Mouse (Mus musculus) midbrain, embryonic 13.5 days (tissue): ENCODE measurements around the gene Hnrnpa1. TPM values are rescaled to one million over a fixed set of nuclear protein-coding genes. Genes with fewer than 3 reads are reported as not detected.
A peak's percentile ranks its signal among the peaks of the same experiment; 100 is the strongest.
"Not testable (repeated sequence)": the region's sequence is repeated elsewhere in the genome, so short reads cannot be mapped to it uniquely, and the experiment has no call there.

Experiments used
- ATAC-seq: fragments of 200-750 bp; cut with Nextera tagmentation; 2 replicates; pipeline ENCODE4 v1.8.0; 2017; ENCODE audit warnings: mild to moderate bottlenecking, moderate TSS enrichment, moderate library complexity
- H3K27ac ChIP-seq: fragments of 300-500 bp; sonication (generic); 2 replicates; pipeline ENCODE4 v1.5.1; 2015; ENCODE audit warnings: inconsistent platforms, mild to moderate bottlenecking, moderate library complexity
- H3K27me3 ChIP-seq: fragments of 300-500 bp; sonication (generic); 2 replicates; pipeline ENCODE4 v1.6.1; 2015; ENCODE audit warnings: mild to moderate bottlenecking, inconsistent platforms
- H3K36me3 ChIP-seq: fragments of 300-500 bp; sonication (generic); 2 replicates; pipeline ENCODE4 v1.6.1; 2015; ENCODE audit warnings: mild to moderate bottlenecking, inconsistent platforms
- H3K4me1 ChIP-seq: fragments of 300-500 bp; sonication (generic); replicated peaks from 2 replicates; pipeline ENCODE4 v1.6.1; 2015; ENCODE audit warnings: inconsistent platforms
- H3K4me2 ChIP-seq: fragments of 300-500 bp; sonication (generic); replicated peaks from 2 replicates; pipeline ENCODE4 v1.6.1; 2015; ENCODE audit warnings: moderate library complexity, mild to moderate bottlenecking, inconsistent platforms
- H3K4me3 ChIP-seq: fragments of 300-500 bp; sonication (generic); replicated peaks from 2 replicates; pipeline ENCODE4 v1.5.1; 2015; ENCODE audit warnings: mild to moderate bottlenecking, inconsistent platforms
- H3K9ac ChIP-seq: fragments of 300-500 bp; sonication (generic); replicated peaks from 2 replicates; pipeline ENCODE4 v1.6.1; 2015; ENCODE audit warnings: mild to moderate bottlenecking, inconsistent platforms
- H3K9me3 ChIP-seq: fragments of 300-500 bp; sonication (generic); 2 replicates; pipeline ENCODE4 v1.6.1; 2016; ENCODE audit warnings: mild to moderate bottlenecking, inconsistent platforms
- WGBS: fragments of 180-500 bp; shearing (Covaris S2); methylation state at CpG from one replicate; pipeline ENCODE4 v1.1.7; 2015; 5-methylcytosine and 5-hydroxymethylcytosine counted together
- polyA plus RNA-seq: library from polyadenylated mRNA; unstranded; fragments of >200 nt; fragmentation: Nextera tagmentation; extraction: Ambion mirVana; gene quantifications from 2 replicates; pipeline ENCODE4 v1.2.1, GENCODE M21; 2015

Hnrnpa1 gene
- polyA plus RNA-seq, 1 experiment from 2014 or later = 1,022 TPM

- 82% methylated on average over 6 of the region's 6 CpGs for WGBS
- Histone ChIP-seq H3K4me1 (peaks cover 37% of the 10 kb centered on the region), H3K27ac (no peak overlapping the region), H3K27me3 (no peaks in the 10 kb centered on the region), H3K36me3 (peaks cover 72% of the 10 kb centered on the region), H3K9ac (no peak overlapping the region), H3K4me2 (no peak overlapping the region), H3K9me3 (no peaks in the 10 kb centered on the region), H3K4me3 (no peak overlapping the region)
- no peak for ATAC-seq
These were observed 5.4 kb downstream of the Hnrnpa1 start for GRCm38 (mm10) chr15:103245616-103246015.

- H3K4me1 ChIP-seq = peaks cover 29% of the 10 kb centered on the region
- H3K27me3 ChIP-seq = no peaks in the 10 kb centered on the region
- peaks cover 61% of the 10 kb centered on the region for H3K36me3 ChIP-seq
- H3K4me3 ChIP-seq = no peak overlapping the region
- no peaks in the 10 kb centered on the region for H3K9me3 ChIP-seq
- H3K4me2 ChIP-seq = no peak overlapping the region
- no peak for ATAC-seq
- H3K27ac ChIP-seq = no peak overlapping the region
- 91% methylated on average over 9 of the region's 9 CpGs for WGBS
- no peak overlapping the region for H3K9ac ChIP-seq
These were observed 7.0 kb downstream of the Hnrnpa1 start for GRCm38 (mm10) chr15:103247078-103247781.

GRCm38 (mm10) chr15:103247782-103248400 is 7.7 kb downstream of the Hnrnpa1 start:
- Histone ChIP-seq H3K36me3 (peaks cover 54% of the 10 kb centered on the region), H3K27ac (no peak overlapping the region), H3K9me3 (no peaks in the 10 kb centered on the region), H3K4me3 (no peak overlapping the region), H3K4me2 (no peak overlapping the region), H3K9ac (no peak overlapping the region), H3K27me3 (no peaks in the 10 kb centered on the region), H3K4me1 (peaks cover 23% of the 10 kb centered on the region)
- 0 out of 2 replicates have a peak, but pooled peaks have one; percentile 7 for ATAC-seq

GRCm38 (mm10) chr15:103248401-103249313 is 8.4 kb downstream of the Hnrnpa1 start:
- 0 out of 2 replicates have a peak, but pooled peaks have one; percentile 38 for ATAC-seq
- Histone ChIP-seq H3K27me3 (no peaks in the 10 kb centered on the region), H3K36me3 (peaks cover 46% of the 10 kb centered on the region), H3K4me3 (no peak overlapping the region), H3K27ac (no peak overlapping the region), H3K9me3 (no peaks in the 10 kb centered on the region), H3K4me1 (peaks cover 15% of the 10 kb centered on the region), H3K9ac (no peak overlapping the region), H3K4me2 (no peak overlapping the region)
- WGBS = 86% methylated on average over 28 of the region's 28 CpGs

- H3K9me3 ChIP-seq, H3K4me3 ChIP-seq, H3K27ac ChIP-seq, H3K4me2 ChIP-seq, H3K9ac ChIP-seq, H3K27me3 ChIP-seq: not testable (repeated sequence)
- WGBS = 87% methylated on average over 6 of the region's 6 CpGs
- H3K4me1 ChIP-seq = peaks cover 10% of the 10 kb centered on the region
- H3K36me3 ChIP-seq = peaks cover 42% of the 10 kb centered on the region
- ATAC-seq = 0 out of 2 replicates have a peak, but pooled peaks have one; percentile 5
These were observed 9.3 kb downstream of the Hnrnpa1 start for GRCm38 (mm10) chr15:103249511-103249910.

GRCm38 (mm10) chr15:103250195-103250740 is 10.0 kb downstream of the Hnrnpa1 start:
- H3K27me3 ChIP-seq = peaks cover 4% of the 10 kb centered on the region; the same call in 1 of the 2 replicates
- H3K4me2 ChIP-seq = no peak overlapping the region
- ATAC-seq = 0 out of 2 replicates have a peak, but pooled peaks have one; percentile 32
- H3K27ac ChIP-seq = no peak overlapping the region
- no peaks in the 10 kb centered on the region for H3K9me3 ChIP-seq
- H3K36me3 ChIP-seq = peaks cover 38% of the 10 kb centered on the region
- H3K4me3 ChIP-seq = no peak overlapping the region
- WGBS = 35% methylated on average over 2 of the region's 2 CpGs
- no peak overlapping the region for H3K9ac ChIP-seq
- peaks cover 13% of the 10 kb centered on the region for H3K4me1 ChIP-seq

- Histone ChIP-seq H3K27ac (no peak overlapping the region), H3K9me3 (no peaks in the 10 kb centered on the region), H3K27me3 (peaks cover 4% of the 10 kb centered on the region; the same call in 1 of the 2 replicates), H3K4me2 (no peak overlapping the region), H3K36me3 (peaks cover 27% of the 10 kb centered on the region), H3K4me1 (peaks cover 12% of the 10 kb centered on the region), H3K9ac (no peak overlapping the region), H3K4me3 (no peak overlapping the region)
- no peak for ATAC-seq
- WGBS = 68% methylated on average over 1 of the region's 1 CpGs
These were observed 11.4 kb downstream of the Hnrnpa1 start for GRCm38 (mm10) chr15:103251595-103251994.

GRCm38 (mm10) chr15:103252660-103253059 is 12.4 kb downstream of the Hnrnpa1 start:
- peaks cover 7% of the 10 kb centered on the region; the same call in 1 of the 2 replicates for H3K27me3 ChIP-seq
- H3K4me1 ChIP-seq = peaks cover 12% of the 10 kb centered on the region
- H3K4me3 ChIP-seq = no peak overlapping the region
- H3K9ac ChIP-seq = no peak overlapping the region
- WGBS = 99% methylated on average over 3 of the region's 3 CpGs
- ATAC-seq = no peak
- H3K9me3 ChIP-seq = no peaks in the 10 kb centered on the region
- H3K36me3 ChIP-seq = peaks cover 16% of the 10 kb centered on the region
- no peak overlapping the region for H3K27ac ChIP-seq
- H3K4me2 ChIP-seq = no peak overlapping the region

GRCm38 (mm10) chr15:103253352-103253751 is 13.1 kb downstream of the Hnrnpa1 start:
- Histone ChIP-seq H3K4me3 (no peak overlapping the region), H3K4me1 (peaks cover 15% of the 10 kb centered on the region), H3K9me3 (no peaks in the 10 kb centered on the region), H3K4me2 (no peak overlapping the region), H3K27me3 (peaks cover 12% of the 10 kb centered on the region; the same call in 1 of the 2 replicates), H3K36me3 (peaks cover 9% of the 10 kb centered on the region), H3K27ac (no peak overlapping the region), H3K9ac (no peak overlapping the region)
- WGBS = 97% methylated on average over 1 of the region's 1 CpGs
- ATAC-seq = no peak

GRCm38 (mm10) chr15:103255169-103255568 is 14.9 kb downstream of the Hnrnpa1 start:
- Histone ChIP-seq H3K9me3 (no peaks in the 10 kb centered on the region), H3K4me3 (peak overlapping the region; percentile 38)
- peak; percentile 80 for ATAC-seq

GRCm38 (mm10) chr15:103256210-103256986 is 16.2 kb downstream of the Hnrnpa1 start:
- ATAC-seq = no peak
- no peaks in the 10 kb centered on the region for H3K9me3 ChIP-seq
- no peak overlapping the region for H3K9ac ChIP-seq
- 90% methylated on average over 6 of the region's 6 CpGs for WGBS
- no peak overlapping the region for H3K4me2 ChIP-seq
- peaks cover 13% of the 10 kb centered on the region; the same call in 1 of the 2 replicates for H3K27me3 ChIP-seq
- H3K4me1 ChIP-seq = peaks cover 16% of the 10 kb centered on the region
- H3K4me3 ChIP-seq = no peak overlapping the region
- H3K36me3 ChIP-seq = no peaks in the 10 kb centered on the region
- no peak overlapping the region for H3K27ac ChIP-seq

More at GRCm38 (mm10) chr15:103255169-103255568, 14.9 kb downstream of the Hnrnpa1 start:
- WGBS = under 1% methylated on average over 25 of the region's 25 CpGs
- Histone ChIP-seq H3K4me1 (peaks cover 16% of the 10 kb centered on the region), H3K9ac (peak overlapping the region; percentile 59), H3K27ac (no peak overlapping the region), H3K36me3 (no peaks in the 10 kb centered on the region), H3K4me2 (peak overlapping the region; percentile 66), H3K27me3 (peaks cover 13% of the 10 kb centered on the region; the same call in 1 of the 2 replicates)
